Mouse (Mus musculus) testis, adult 2 months (tissue): ENCODE measurements around the gene Ficd.

Source experiments
- CTCF ChIP-seq: fragments of 200-500 bp; IDR thresholded peaks from 2 replicates; pipeline ENCODE4 v1.5.1; 2012; ENCODE audit warnings: low read depth, mild to moderate bottlenecking, inconsistent platforms, low read length, moderate library complexity; ENCODE audit not compliant: control insufficient read depth, insufficient read depth, insufficient replicate concordance
- POLR2A ChIP-seq: fragments of 200-500 bp; IDR thresholded peaks from 2 replicates; pipeline ENCODE4 v1.6.1; 2012; ENCODE audit warnings: low read depth, mild to moderate bottlenecking, inconsistent platforms, low read length, moderate library complexity; ENCODE audit not compliant: control insufficient read depth

GRCm38 (mm10) chr5:113789075-113789788 is 53.6 kb downstream of the Ficd start:
- no peak for TF ChIP-seq CTCF
- no peak for TF ChIP-seq POLR2A
